Mouse (Mus musculus): ENCODE data around the gene Cdc34. TPM values are rescaled to one million over a fixed set of nuclear protein-coding genes. Genes with fewer than 3 reads are reported as not detected.
A peak's percentile ranks its signal among the peaks of the same experiment; 100 is the strongest.

Gene Cdc34
- polyA plus RNA-seq, 1 experiment from 2014 or later, result 108 TPM

DNA sequence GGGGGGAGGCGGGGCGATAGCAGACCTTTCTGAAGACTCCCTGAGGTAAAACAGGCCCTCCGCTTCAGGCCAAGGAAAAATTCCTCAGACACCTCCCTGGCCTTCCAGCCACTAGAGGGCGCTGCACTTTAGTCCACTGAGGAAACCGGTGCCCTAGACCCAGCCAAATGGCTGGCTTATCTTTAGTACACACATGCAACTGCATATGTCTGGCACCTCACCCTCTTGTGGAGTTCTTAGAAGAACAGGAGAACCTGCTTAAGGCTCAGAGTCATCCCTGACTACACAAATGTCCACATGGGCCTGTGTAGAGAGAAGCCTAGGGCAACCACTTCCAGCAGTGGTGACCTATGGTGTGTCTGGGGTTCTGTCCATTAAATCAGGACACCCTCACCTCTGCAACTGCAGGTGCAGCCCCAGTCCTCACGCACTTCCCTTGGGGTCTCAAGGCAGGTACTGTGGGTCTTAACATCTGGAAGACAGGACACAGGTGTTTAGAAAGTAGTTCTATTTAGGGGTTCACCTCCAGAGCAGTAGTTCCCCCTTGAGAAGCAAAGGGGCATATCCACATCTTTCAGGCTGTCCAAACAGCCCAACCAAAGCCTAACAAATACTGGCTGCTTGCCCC lies 30.6 kb downstream of the Cdc34 start:
- peaks cover 31% of the 10 kb centered on the region for H3K27me3 ChIP-seq (replicated peaks)
- ATAC-seq (ENCODE audit: insufficient read depth, low FRiP score, low read depth), result peak; percentile 72

DNA sequence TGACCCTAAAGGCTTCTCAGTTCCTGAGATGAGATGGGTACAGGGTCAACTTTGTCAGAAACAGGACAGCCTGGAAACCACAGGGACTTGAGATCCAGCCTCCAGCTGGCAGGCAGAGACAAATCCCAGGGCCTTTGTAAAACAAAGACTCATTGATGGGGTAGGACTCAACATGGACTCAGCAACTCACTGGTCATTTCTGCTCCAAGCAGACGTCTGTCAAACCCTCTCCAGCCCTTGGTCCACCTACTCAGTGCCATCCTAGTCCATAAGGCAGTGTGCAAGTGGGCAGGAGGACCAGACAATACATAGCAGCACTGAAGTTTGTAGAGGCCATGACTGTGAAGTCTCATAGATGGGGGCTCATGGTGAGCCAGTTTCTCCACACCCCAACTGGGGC lies 31.2 kb downstream of the Cdc34 start:
- no peaks in the 10 kb centered on the region for H3K9me3 ChIP-seq
- no peak overlapping the region for H3K4me3 ChIP-seq (replicated peaks)
- H3K4me2 ChIP-seq, result no peak overlapping the region
- peaks cover 37% of the 10 kb centered on the region for H3K27me3 ChIP-seq (replicated peaks)
- peaks cover 30% of the 10 kb centered on the region for H3K4me1 ChIP-seq
- 0 out of 2 replicates have a peak overlapping the region, but pooled peaks have one; percentile 40 for H3K27ac ChIP-seq
- ATAC-seq (ENCODE audit: insufficient read depth, low FRiP score, low read depth), result no peak
- H3K36me3 ChIP-seq, result peaks cover 33% of the 10 kb centered on the region
- WGBS, result 30% methylated on average over 1 of the region's 1 CpGs
- H3K9ac ChIP-seq, result no peak overlapping the region

More for the DNA sequence above, 30.6 kb downstream of the Cdc34 start:
- Histone ChIP-seq H3K36me3 (peaks cover 33% of the 10 kb centered on the region), H3K27ac (peak overlapping the region; percentile 40; the same call in 1 of the 2 replicates), H3K9ac (no peak overlapping the region), H3K9me3 (no peaks in the 10 kb centered on the region), H3K4me3 (replicated peaks) (no peak overlapping the region), H3K4me1 (peaks cover 29% of the 10 kb centered on the region), H3K4me2 (no peak overlapping the region)
- 16% methylated on average over 4 of the region's 6 CpGs for WGBS

DNA sequence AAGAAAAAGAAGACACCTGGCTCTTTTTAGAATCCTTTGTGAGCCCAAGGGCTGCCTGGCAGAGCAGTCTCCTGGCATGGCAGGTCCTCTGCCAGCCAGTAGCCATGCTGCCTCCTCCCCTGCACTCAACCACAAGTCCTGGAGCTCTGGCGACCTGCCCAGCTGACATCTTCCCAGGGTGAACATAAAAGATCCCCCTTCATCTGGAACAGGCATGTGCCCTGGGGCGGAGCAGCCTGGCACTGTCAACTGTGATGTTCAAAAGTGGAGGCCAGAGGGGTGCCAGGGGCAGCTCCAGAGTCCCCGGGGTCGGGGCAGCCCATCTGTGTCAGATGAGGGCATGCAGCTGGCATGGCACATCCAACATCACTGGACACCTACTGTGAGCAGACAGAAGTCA lies 33.0 kb downstream of the Cdc34 start:
- no peak overlapping the region for H3K4me3 ChIP-seq (replicated peaks)
- WGBS, result 65% methylated on average over 4 of the region's 4 CpGs
- H3K4me1 ChIP-seq, result peaks cover 20% of the 10 kb centered on the region
- no peak overlapping the region for H3K9ac ChIP-seq
- H3K9me3 ChIP-seq, result no peaks in the 10 kb centered on the region
- H3K4me2 ChIP-seq, result no peak overlapping the region
- no peak overlapping the region for H3K27ac ChIP-seq
- ATAC-seq (ENCODE audit: insufficient read depth, low FRiP score, low read depth), result no peak
- peaks cover 45% of the 10 kb centered on the region for H3K27me3 ChIP-seq (replicated peaks)
- peaks cover 18% of the 10 kb centered on the region for H3K36me3 ChIP-seq

DNA sequence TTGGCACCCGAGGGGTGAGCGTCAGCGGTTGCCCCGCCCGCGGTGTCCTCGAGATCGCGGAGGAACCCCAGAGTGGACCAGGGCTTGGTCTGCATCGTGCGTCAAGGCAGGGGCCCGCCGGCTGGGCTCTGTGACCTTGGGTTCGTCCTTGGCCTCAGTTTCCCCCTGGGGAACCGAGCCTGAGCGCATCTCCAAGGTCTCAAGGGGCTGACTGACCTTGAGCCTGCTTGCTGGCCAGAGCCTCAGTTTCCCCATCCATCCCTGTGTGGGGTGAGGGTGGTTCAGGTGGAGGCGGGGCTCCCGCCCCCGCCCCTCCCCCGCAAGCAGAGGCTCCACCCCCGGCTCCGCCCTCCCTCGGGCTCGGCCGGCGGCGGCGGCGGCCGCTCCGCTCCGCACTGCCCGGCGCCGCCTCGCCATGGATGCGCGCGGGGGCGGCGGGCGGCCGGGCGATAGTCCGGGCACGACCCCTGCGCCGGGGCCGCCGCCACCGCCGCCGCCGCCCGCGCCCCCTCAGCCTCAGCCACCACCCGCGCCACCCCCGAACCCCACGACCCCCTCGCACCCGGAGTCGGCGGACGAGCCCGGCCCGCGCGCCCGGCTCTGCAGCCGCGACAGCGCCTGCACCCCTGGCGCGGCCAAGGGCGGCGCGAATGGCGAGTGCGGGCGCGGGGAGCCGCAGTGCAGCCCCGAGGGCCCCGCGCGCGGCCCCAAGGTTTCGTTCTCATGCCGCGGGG lies 34.4 kb downstream of the Cdc34 start, which contains the start of gene Hcn2:
TSS of gene Hcn2 (plus strand) at position 381 of the 734 bp plus-strand sequence.
- Histone ChIP-seq H3K4me3 (replicated peaks) (peak within 1 kb of the TSS; percentile 59), H3K4me2 (peak within 1 kb of the TSS; percentile 94), H3K4me1 (peaks cover 20% of the 10 kb centered on the region), H3K9ac (no peak within 1 kb of the TSS), H3K9me3 (no peaks in the 10 kb centered on the region), H3K27me3 (replicated peaks) (peaks cover 45% of the 10 kb centered on the region), H3K27ac (no peak within 1 kb of the TSS), H3K36me3 (0 out of 2 replicates have a peak, but pooled peaks cover 5% of the 10 kb centered on the region)
- ATAC-seq (ENCODE audit: insufficient read depth, low FRiP score, low read depth), result no peak
- 2% methylated on average over 83 of the region's 91 CpGs for WGBS

DNA sequence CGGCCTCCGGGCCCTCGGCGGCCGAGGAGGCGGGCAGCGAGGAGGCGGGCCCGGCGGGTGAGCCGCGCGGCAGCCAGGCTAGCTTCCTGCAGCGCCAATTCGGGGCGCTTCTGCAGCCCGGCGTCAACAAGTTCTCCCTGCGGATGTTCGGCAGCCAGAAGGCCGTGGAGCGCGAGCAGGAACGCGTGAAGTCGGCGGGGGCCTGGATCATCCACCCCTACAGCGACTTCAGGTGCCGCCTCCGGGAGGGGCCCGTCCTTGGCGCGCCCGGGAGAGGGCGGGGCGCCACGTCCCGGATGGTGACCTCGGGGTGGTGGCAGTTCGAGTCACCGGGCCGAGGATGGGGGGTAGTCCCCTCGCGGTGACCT lies 35.0 kb downstream of the Cdc34 start:
- H3K27me3 ChIP-seq (replicated peaks), result peaks cover 45% of the 10 kb centered on the region
- no peak for ATAC-seq (ENCODE audit: insufficient read depth, low FRiP score, low read depth)
- no peak overlapping the region for H3K9ac ChIP-seq
- no peaks in the 10 kb centered on the region for H3K9me3 ChIP-seq
- no peaks in the 10 kb centered on the region for H3K36me3 ChIP-seq
- under 1% methylated on average over 39 of the region's 44 CpGs for WGBS
- no peak overlapping the region for H3K27ac ChIP-seq
- peaks cover 20% of the 10 kb centered on the region for H3K4me1 ChIP-seq
- peak overlapping the region; percentile 59 for H3K4me3 ChIP-seq (replicated peaks)
- H3K4me2 ChIP-seq, result peak overlapping the region; percentile 94

DNA sequence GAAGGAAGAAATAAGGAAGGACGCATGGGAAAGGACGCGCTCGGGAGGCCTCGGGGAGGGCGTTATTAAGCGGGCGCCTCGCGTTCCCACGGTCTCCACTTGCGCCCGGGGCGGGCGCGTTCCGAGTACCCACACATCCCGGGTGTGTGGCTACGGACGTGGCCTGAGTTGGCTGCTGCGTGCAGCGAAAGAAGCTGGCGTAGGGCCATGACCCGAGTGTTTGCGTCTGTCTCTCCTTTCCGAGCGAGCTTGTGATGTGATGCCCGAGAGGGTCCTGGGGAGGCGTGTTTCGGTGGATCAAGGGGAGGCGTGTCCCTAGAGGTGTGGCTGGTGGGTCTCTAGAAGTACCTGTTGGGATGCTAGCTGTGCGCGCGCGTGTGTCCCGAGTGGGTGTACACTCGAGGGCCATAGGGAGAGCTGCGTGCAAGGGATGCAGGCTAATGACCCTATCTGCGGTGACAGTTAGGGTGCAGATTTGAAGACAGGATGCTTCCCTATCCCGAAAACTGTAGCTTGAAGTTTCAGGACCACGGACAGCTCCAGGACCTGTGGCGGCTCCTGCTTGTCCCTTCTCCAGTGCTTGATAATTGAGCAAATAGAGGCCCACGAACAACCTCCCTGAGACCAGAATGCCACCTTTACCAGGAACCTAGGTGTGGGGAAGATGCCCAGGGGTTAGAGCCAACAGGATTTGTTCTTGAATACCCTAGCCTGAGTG lies 35.8 kb downstream of the Cdc34 start:
- WGBS, result 3% methylated on average over 43 of the region's 43 CpGs
- Histone ChIP-seq H3K9ac (no peak overlapping the region), H3K4me1 (peaks cover 18% of the 10 kb centered on the region), H3K27ac (no peak overlapping the region), H3K4me2 (peak overlapping the region; percentile 94), H3K36me3 (no peaks in the 10 kb centered on the region), H3K9me3 (no peaks in the 10 kb centered on the region), H3K4me3 (replicated peaks) (peak overlapping the region; percentile 59), H3K27me3 (replicated peaks) (peaks cover 45% of the 10 kb centered on the region)
- ATAC-seq (ENCODE audit: insufficient read depth, low FRiP score, low read depth), result no peak

DNA sequence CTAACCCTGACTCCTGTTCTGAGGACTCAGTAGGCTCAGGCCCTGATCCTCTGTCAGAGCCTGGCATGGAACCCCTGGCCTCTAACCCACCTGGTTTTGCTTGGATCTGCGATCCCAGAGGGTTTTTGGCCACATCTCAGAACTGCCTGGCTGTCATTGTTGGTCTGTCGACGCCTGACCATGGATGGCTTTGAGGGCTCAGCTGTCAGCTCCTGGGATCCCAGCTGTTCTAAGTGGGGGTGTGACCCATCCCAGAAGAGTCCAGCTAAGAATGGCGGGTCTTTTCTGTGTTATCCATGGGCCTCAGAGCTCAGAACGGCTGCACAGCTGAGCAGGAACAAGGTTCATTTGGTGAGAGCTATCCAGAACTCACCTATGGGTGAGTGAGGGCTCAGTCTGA lies 39.1 kb downstream of the Cdc34 start:
- no peak for ATAC-seq (ENCODE audit: insufficient read depth, low FRiP score, low read depth)
- Histone ChIP-seq H3K9ac (no peak overlapping the region), H3K27ac (no peak overlapping the region), H3K4me1 (peaks cover 16% of the 10 kb centered on the region), H3K27me3 (replicated peaks) (peaks cover 29% of the 10 kb centered on the region), H3K4me2 (no peak overlapping the region), H3K36me3 (no peaks in the 10 kb centered on the region), H3K9me3 (no peaks in the 10 kb centered on the region), H3K4me3 (replicated peaks) (no peak overlapping the region)
- 64% methylated on average over 5 of the region's 5 CpGs for WGBS

DNA sequence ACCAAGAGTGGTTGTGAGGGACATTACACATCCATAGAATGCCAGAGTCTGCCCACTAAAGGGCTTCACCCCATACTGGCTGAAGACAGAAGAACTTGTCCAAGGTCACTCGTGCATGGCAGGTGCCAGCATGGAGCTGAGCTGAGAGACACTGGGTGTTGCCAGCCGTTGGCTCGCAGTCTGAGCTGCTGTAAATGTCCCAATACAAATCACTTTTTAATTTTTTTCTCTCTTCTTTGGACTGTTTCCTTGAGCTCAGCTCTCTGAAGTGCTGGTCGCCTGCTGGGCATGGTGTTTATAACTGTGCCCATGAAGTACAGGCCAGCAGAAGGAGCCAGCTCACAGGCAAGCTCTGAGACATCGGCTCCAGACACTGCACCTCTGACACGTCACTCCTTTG lies 41.1 kb downstream of the Cdc34 start:
- ATAC-seq (ENCODE audit: insufficient read depth, low FRiP score, low read depth), result no peak
- 65% methylated on average over 6 of the region's 6 CpGs for WGBS

DNA sequence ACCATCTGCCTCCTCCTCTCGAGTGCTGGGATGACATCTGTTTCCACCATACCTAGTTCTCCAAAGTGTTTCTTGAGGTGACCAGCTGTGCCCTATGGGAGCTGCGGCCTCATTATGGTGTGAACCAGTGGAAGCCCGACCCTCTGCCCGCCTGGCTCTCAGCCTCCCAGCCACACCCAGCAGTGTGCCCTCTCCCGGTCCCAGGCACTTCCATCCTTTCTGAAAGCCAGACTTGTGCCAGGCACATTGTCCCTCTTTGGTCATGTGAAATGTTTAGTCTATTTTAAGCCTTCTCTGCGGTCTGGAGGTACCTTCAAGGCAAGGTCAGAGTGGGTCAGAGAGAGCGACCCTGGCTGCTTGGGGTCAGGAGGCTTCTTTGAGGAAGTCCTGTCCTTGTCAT lies 41.7 kb downstream of the Cdc34 start:
- peaks cover 3% of the 10 kb centered on the region; the same call in 1 of the 2 replicates for H3K27me3 ChIP-seq (replicated peaks)
- no peak for ATAC-seq (ENCODE audit: insufficient read depth, low FRiP score, low read depth)
- no peak overlapping the region for H3K4me2 ChIP-seq
- 76% methylated on average over 7 of the region's 7 CpGs for WGBS
- no peaks in the 10 kb centered on the region for H3K4me1 ChIP-seq
- H3K27ac ChIP-seq, result no peak overlapping the region
- H3K36me3 ChIP-seq, result no peaks in the 10 kb centered on the region
- H3K9ac ChIP-seq, result no peak overlapping the region
- no peaks in the 10 kb centered on the region for H3K9me3 ChIP-seq
- no peak overlapping the region for H3K4me3 ChIP-seq (replicated peaks)

More for the DNA sequence above, 41.1 kb downstream of the Cdc34 start:
- Histone ChIP-seq H3K27ac (no peak overlapping the region), H3K4me2 (no peak overlapping the region), H3K9ac (no peak overlapping the region), H3K9me3 (no peaks in the 10 kb centered on the region), H3K36me3 (no peaks in the 10 kb centered on the region), H3K4me1 (no peaks in the 10 kb centered on the region), H3K27me3 (replicated peaks) (peaks cover 9% of the 10 kb centered on the region), H3K4me3 (replicated peaks) (no peak overlapping the region)

DNA sequence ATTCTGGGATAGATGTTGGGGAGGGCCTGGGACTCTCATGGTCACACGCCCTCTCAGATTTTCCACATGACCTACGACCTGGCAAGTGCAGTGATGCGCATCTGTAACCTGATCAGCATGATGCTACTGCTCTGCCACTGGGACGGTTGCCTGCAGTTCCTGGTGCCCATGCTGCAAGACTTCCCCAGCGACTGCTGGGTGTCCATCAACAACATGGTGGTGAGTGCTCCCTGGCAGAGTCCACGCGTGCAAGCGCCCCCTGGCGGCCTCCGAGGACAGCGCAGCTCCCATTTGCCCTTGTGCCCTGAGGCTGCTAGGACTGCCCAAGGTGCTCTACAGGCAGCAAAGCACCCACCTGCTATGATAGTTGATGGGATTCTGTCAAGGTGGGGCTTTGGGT lies 44.1 kb downstream of the Cdc34 start:
- Histone ChIP-seq H3K27me3 (replicated peaks) (no peaks in the 10 kb centered on the region), H3K4me1 (no peaks in the 10 kb centered on the region), H3K9ac (no peak overlapping the region), H3K4me3 (replicated peaks) (no peak overlapping the region), H3K4me2 (no peak overlapping the region), H3K27ac (no peak overlapping the region), H3K36me3 (no peaks in the 10 kb centered on the region), H3K9me3 (no peaks in the 10 kb centered on the region)
- ATAC-seq (ENCODE audit: insufficient read depth, low FRiP score, low read depth), result no peak
- 38% methylated on average over 11 of the region's 11 CpGs for WGBS

DNA sequence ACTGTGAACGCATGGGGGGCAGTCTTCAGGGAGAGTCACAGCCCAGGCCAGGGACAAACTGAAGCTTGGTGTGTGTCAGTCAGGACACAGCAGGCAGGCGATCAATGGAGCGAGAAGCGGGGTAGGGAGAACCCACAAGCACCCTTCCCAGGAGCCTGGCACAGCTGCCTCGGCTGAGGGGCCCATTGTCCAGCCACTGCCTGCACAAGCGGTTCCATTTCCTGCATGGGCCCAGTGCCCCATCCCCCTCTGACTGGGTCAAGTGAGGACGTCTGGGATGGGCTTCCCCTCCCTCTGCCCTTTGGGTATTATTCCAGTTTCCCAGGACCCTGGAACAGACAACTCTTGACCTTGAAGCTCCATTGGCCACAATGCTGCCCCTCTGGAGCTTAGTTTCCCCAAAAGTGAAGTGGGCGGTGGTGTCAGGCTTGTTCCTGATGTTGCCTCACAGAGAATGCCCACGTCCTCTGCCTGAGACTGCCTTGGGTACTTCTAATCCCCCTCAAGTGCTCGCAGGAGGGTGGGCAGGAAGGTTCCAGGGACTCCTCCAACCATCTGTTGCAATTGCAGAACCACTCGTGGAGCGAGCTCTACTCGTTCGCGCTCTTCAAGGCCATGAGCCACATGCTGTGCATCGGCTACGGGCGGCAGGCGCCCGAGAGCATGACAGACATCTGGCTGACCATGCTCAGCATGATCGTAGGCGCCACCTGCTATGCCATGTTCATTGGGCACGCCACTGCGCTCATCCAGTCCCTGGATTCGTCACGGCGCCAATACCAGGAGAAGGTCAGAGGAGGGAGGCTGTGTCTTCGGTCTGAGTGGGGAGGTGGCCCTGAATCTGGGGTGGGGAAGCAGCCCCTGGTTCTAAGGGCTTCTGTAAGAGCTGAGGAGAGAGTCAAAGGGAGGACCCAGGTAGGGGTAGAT lies 46.6 kb downstream of the Cdc34 start:
- Histone ChIP-seq H3K4me1 (no peaks in the 10 kb centered on the region), H3K4me3 (replicated peaks) (no peak overlapping the region), H3K27ac (no peak overlapping the region), H3K36me3 (0 out of 2 replicates have a peak, but pooled peaks cover under 1% of the 10 kb centered on the region), H3K27me3 (replicated peaks) (no peaks in the 10 kb centered on the region), H3K4me2 (no peak overlapping the region), H3K9ac (no peak overlapping the region), H3K9me3 (no peaks in the 10 kb centered on the region)
- no peak for ATAC-seq (ENCODE audit: insufficient read depth, low FRiP score, low read depth)
- 66% methylated on average over 28 of the region's 28 CpGs for WGBS
